Mouse (Mus musculus) limb, embryonic 11.5 days (tissue): Measurements from ENCODE around the gene Pcsk5. TPM values are rescaled to one million over a fixed set of nuclear protein-coding genes. Genes with fewer than 3 reads are reported as not detected.

ENCODE experiments used
- ATAC-seq: fragments of 200-750 bp; cut with Nextera tagmentation; 2 replicates; pipeline ENCODE4 v1.8.0; 2017; ENCODE audit warnings: low read depth; ENCODE audit not compliant: insufficient number of reproducible peaks, low FRiP score, low TSS enrichment
- DNase-seq: peaks from one replicate; pipeline ENCODE4 v3.0.0-alpha.2; 2015; ENCODE audit warnings: low spot score
- H3K27ac ChIP-seq: fragments of 300-500 bp; sonication (generic); replicated peaks from 2 replicates; pipeline ENCODE4 v1.5.1; 2014; ENCODE audit warnings: low read depth, mild to moderate bottlenecking, low read length
- H3K27me3 ChIP-seq: fragments of 300-500 bp; sonication (generic); 2 replicates; pipeline ENCODE4 v1.6.1; 2014; ENCODE audit warnings: mild to moderate bottlenecking, low read length, mixed read lengths; ENCODE audit not compliant: control insufficient read depth, insufficient read depth
- H3K36me3 ChIP-seq: fragments of 300-500 bp; sonication (generic); 2 replicates; pipeline ENCODE4 v1.6.1; 2014; ENCODE audit warnings: mild to moderate bottlenecking, low read length, moderate library complexity, mixed read lengths; ENCODE audit not compliant: control insufficient read depth, insufficient read depth
- H3K4me1 ChIP-seq: fragments of 300-500 bp; sonication (generic); 2 replicates; pipeline ENCODE4 v1.6.1; 2014; ENCODE audit warnings: low read length, mixed read lengths; ENCODE audit not compliant: control insufficient read depth, insufficient read depth
- H3K4me2 ChIP-seq: fragments of 300-500 bp; sonication (generic); 2 replicates; pipeline ENCODE4 v1.6.1; 2014; ENCODE audit warnings: low read depth, mild to moderate bottlenecking, moderate library complexity; ENCODE audit not compliant: severe bottlenecking
- H3K4me3 ChIP-seq: fragments of 300-500 bp; sonication (generic); 2 replicates; pipeline ENCODE4 v1.5.1; 2014; ENCODE audit warnings: low read depth, low read length
- H3K9ac ChIP-seq: fragments of 300-500 bp; sonication (generic); 2 replicates; pipeline ENCODE4 v1.6.1; 2014; ENCODE audit warnings: mild to moderate bottlenecking, low read length
- H3K9me3 ChIP-seq: fragments of 300-500 bp; sonication (generic); 2 replicates; pipeline ENCODE4 v1.6.1; 2016; ENCODE audit warnings: low read length; ENCODE audit not compliant: control insufficient read depth
- WGBS: fragments of 180-500 bp; shearing (Covaris S2); extraction: QIAGEN DNeasy Blood & Tissue Kit; methylation state at CpG from one replicate; pipeline ENCODE4 v1.1.7; 2014; 5-methylcytosine and 5-hydroxymethylcytosine counted together
- polyA plus RNA-seq: library from polyadenylated mRNA; unstranded; fragments of >200 nt; fragmentation: Nextera tagmentation; extraction: Ambion mirVana; gene quantifications from 2 replicates; pipeline ENCODE4 v1.2.1, GENCODE M21; 2014

The Pcsk5 gene
- polyA plus RNA-seq, 1 experiment from 2014 or later = 10.5 TPM

GRCm38 (mm10) chr19:17382807-17383397 is 454.5 kb downstream of the Pcsk5 start:
- DNase-seq (no peak), ATAC-seq (no peak)
- Histone ChIP-seq H3K9me3 (no peaks in the 10 kb centered on the region), H3K4me1 (no peaks in the 10 kb centered on the region), H3K36me3 (no peaks in the 10 kb centered on the region), H3K27ac (no peak overlapping the region), H3K27me3 (no peaks in the 10 kb centered on the region), H3K4me2 (no peak overlapping the region), H3K4me3 (no peak overlapping the region), H3K9ac (no peak overlapping the region)
- 83% methylated on average over 6 of the region's 6 CpGs for WGBS
